Mouse (Mus musculus) spleen, adult 2 months (tissue): ENCODE results near the gene Pkd1l3. TPM values are rescaled to one million over a fixed set of nuclear protein-coding genes. Genes with fewer than 3 reads are reported as not detected.

ENCODE experiments used
- DNase-seq, 2 experiments: peaks; one replicate each; pipeline versions ENCODE4 v3.0.0 to v3.0.0-alpha.2; 2012 to 2021; ENCODE audit warnings: low spot score in 2 of 2, low read depth in 1 of 2
- H3K27ac ChIP-seq: fragments of 200-500 bp; 2 replicates; pipeline ENCODE4 v1.5.1; 2012; ENCODE audit warnings: low read length, inconsistent platforms; ENCODE audit not compliant: insufficient read depth
- H3K27me3 ChIP-seq: fragments of 200-500 bp; 2 replicates; pipeline ENCODE4 v1.6.1; 2012; ENCODE audit warnings: mild to moderate bottlenecking, moderate library complexity, low read length, inconsistent platforms; ENCODE audit not compliant: control insufficient read depth, insufficient read depth
- H3K36me3 ChIP-seq: fragments of 200-500 bp; 2 replicates; pipeline ENCODE4 v1.6.1; 2012; ENCODE audit warnings: mild to moderate bottlenecking, low read length, inconsistent platforms; ENCODE audit not compliant: control insufficient read depth, insufficient read depth
- H3K4me1 ChIP-seq: fragments of 200-500 bp; 2 replicates; pipeline ENCODE4 v1.6.1; 2011; ENCODE audit warnings: inconsistent platforms; ENCODE audit not compliant: control insufficient read depth, insufficient read depth, insufficient read length
- H3K4me3 ChIP-seq: fragments of 200-500 bp; 2 replicates; pipeline ENCODE4 v1.5.1; 2011; ENCODE audit warnings: mild to moderate bottlenecking, inconsistent platforms; ENCODE audit not compliant: insufficient read depth, insufficient read length; ENCODE audit errors: extremely low read depth
- CTCF ChIP-seq: fragments of 200-500 bp; IDR thresholded peaks from 2 replicates; pipeline ENCODE4 v1.5.1; 2011; ENCODE audit warnings: mild to moderate bottlenecking, inconsistent platforms; ENCODE audit not compliant: insufficient read depth, insufficient read length, insufficient replicate concordance; ENCODE audit errors: extremely low read depth
- POLR2A ChIP-seq: fragments of 200-500 bp; IDR thresholded peaks from 2 replicates; pipeline ENCODE4 v1.6.1; 2011; ENCODE audit warnings: low read depth, low read length, inconsistent platforms
- WGBS: fragments of 180-500 bp; shearing (Covaris S2); methylation state at CpG from one replicate; pipeline ENCODE4 v1.1.7; 2018; 5-methylcytosine and 5-hydroxymethylcytosine counted together
- polyA plus RNA-seq: library from polyadenylated mRNA; depleted of rRNA; stranded (reverse); fragments of >200 nt; gene quantifications from 2 replicates; pipeline ENCODE4 v1.2.3, GENCODE M21; 2012

The Pkd1l3 gene
- polyA plus RNA-seq, 1 experiment, result 0.91 TPM

DNA sequence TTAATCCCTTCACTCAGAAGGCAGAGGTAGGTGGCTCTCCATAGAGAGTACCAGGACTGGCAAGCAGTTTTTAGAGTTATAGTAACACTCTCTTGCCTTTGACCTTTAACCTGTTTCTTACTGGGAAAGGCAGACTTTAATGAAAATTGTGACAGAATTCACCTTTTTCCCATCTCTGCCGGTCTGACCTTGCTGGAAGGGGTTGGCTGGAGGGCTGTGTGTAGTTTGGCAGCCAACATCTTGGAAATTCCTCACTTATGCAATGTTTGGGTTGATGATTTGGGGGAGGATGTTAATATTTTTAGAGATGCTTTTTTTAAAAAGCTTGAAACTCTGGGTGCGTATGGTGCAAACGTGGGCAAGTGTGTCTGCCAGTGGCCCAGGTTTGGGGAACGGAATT is 30.0 kb upstream of the Pkd1l3 start:
- TF ChIP-seq POLR2A, result no peak
- TF ChIP-seq CTCF, result no peak
- no peaks in the 10 kb centered on the region for H3K36me3 ChIP-seq
- H3K4me3 ChIP-seq, result no peak overlapping the region
- no peak for DNase-seq
- no peak overlapping the region for H3K27ac ChIP-seq
- WGBS, result 81% methylated on average over 4 of the region's 4 CpGs
- no peaks in the 10 kb centered on the region for H3K4me1 ChIP-seq
- no peaks in the 10 kb centered on the region for H3K27me3 ChIP-seq

DNA sequence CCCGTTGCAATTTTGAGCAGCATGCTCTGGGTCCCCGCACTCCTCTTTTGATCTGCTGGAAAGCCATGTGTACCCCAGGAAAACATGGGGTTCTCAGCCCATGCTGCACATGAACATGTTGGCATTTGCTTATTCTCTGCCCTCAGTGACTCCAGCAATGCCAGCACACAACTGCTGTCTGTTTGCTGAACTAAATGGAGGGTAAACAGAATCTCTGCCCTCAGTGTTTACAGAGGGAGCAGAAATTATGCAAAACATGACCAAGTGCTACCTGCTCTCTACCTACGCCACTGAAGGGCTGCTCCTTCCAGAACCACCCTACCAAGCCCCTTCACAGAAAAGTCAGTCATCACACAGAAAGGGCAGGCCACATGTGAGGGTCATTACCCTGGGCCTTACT is 29.5 kb upstream of the Pkd1l3 start:
- TF ChIP-seq CTCF, result no peak
- no peak for TF ChIP-seq POLR2A
- Histone ChIP-seq H3K27me3 (no peaks in the 10 kb centered on the region), H3K27ac (no peak overlapping the region)

DNA sequence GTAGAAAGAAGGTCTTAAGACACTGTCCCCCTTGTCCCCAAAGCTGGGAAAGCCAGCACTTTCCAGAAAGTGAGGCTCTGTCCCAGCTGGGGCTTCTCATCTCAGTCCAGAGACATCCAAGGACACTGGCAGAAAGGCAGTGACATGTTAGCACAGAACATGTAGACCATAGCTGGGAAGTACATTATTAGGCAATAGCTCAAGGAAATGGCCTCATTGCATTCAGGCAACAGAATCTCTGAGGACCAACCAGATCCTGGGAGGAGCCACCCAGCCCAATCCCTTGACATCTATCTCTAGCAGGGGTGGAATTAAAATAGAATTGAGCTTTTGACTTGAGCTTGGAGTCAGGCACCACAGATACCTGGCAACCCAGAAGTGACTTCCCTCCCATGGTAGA is 28.7 kb upstream of the Pkd1l3 start:
- no peak for DNase-seq
- H3K27ac ChIP-seq, result no peak overlapping the region
- no peak overlapping the region for H3K4me3 ChIP-seq
- H3K36me3 ChIP-seq, result no peaks in the 10 kb centered on the region
- no peak for TF ChIP-seq CTCF
- no peak for TF ChIP-seq POLR2A
- H3K27me3 ChIP-seq, result no peaks in the 10 kb centered on the region
- H3K4me1 ChIP-seq, result no peaks in the 10 kb centered on the region

More for the DNA sequence above, 29.5 kb upstream of the Pkd1l3 start:
- 95% methylated on average over 3 of the region's 3 CpGs for WGBS
- H3K36me3 ChIP-seq, result no peaks in the 10 kb centered on the region
- no peaks in the 10 kb centered on the region for H3K4me1 ChIP-seq
- no peak for DNase-seq
- no peak overlapping the region for H3K4me3 ChIP-seq

DNA sequence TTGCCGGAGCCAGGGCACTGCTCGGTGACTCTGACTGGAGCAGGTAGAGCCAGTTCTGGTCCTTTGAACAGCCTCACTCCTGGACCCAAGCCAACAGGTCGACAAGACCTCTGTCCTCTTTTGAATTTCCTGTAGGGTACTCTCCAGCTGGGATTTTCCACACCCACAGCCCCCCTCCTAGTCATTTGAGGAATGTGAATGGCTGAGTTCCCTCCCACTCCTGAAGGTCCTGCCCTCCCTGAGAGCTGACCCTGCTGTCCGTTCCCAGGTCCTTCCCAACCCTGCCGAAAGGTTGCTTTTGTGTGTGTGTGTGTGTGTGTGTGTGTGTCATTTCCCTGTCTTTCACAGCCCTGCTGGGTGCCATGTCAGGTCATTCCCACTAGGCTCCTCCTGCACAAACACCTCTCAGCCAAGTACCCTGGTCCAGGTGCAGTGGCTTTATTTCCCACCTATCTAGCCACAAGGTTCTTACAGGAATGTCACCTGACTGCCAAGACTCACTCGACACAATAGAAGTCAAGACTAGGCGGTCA is 27.3 kb upstream of the Pkd1l3 start:
- H3K27me3 ChIP-seq, result no peaks in the 10 kb centered on the region
- no peaks in the 10 kb centered on the region for H3K36me3 ChIP-seq
- H3K4me1 ChIP-seq, result no peaks in the 10 kb centered on the region
- H3K4me3 ChIP-seq, result no peak overlapping the region
- no peak for TF ChIP-seq POLR2A
- no peak overlapping the region for H3K27ac ChIP-seq
- DNase-seq, result no peak
- 71% methylated on average over 7 of the region's 7 CpGs for WGBS

DNA sequence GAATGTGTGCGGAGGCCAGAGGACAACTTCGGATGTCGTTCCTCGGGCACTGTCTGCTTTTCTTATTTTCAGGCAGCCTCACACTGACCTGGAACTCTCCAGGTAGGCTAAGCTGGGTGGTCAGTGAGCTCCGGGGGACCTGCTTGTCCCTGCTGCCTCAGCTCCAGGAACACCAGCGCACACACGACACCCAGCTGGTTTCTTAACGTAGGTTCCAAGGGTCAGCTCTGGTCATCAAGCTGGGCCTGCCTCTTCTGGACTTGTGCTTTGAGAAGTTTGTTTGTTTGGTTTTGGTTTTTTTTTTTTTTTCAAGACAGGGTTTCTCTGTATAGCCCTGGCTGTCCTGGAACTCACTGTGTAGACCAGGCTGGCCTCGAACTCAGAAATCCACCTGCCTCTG is 23.4 kb upstream of the Pkd1l3 start:
- WGBS, result 96% methylated on average over 9 of the region's 9 CpGs
- no peak overlapping the region for H3K27ac ChIP-seq
- TF ChIP-seq CTCF (no peak), POLR2A (no peak)
- H3K4me3 ChIP-seq, result no peak overlapping the region
- H3K36me3 ChIP-seq, result peaks cover 7% of the 10 kb centered on the region
- no peak for DNase-seq
- H3K4me1 ChIP-seq, result no peaks in the 10 kb centered on the region
- H3K27me3 ChIP-seq, result no peaks in the 10 kb centered on the region

DNA sequence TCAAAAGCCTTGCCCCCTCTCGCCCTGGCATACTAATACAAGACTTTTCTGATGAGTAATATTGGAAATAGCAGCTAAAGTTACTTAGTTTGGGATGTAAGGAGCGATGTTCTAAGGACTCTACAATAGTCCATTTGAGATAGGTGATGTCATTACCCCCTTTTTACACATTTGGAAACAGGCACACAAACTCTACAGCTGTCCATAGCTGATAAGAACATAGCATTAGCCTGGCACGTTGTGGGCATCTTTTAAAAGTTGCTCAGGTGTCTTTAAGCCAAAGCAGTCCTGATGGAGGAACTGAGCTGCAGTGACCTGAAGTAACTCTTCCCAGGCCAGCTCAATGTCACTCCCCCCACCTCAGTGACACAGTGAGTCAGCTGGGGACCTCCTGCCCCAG is 22.9 kb upstream of the Pkd1l3 start:
- Histone ChIP-seq H3K27me3 (no peaks in the 10 kb centered on the region), H3K4me1 (no peaks in the 10 kb centered on the region), H3K36me3 (peaks cover 7% of the 10 kb centered on the region), H3K4me3 (no peak overlapping the region), H3K27ac (no peak overlapping the region)
- no peak for DNase-seq
- TF ChIP-seq POLR2A, result no peak
- TF ChIP-seq CTCF, result no peak
- 84% methylated on average over 3 of the region's 3 CpGs for WGBS

DNA sequence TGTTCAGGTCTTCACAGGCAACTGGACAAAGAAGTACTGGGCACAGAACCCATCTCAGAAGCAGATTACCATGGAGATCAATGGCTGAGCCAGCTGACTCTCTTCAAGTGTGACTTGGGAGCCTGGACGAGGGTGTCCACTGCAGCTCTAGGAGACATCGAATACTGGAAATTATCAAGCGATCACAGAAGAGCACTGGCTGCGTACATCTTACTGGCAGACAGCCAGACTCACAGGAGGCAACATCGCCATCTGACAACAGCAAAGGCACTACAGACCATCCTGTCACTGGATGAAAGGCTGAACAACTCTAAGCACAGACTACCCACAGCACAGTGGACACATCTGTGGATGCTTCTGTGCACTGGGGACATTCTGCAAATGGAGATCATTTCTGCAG is 22.2 kb upstream of the Pkd1l3 start:
- Histone ChIP-seq H3K4me1 (no peaks in the 10 kb centered on the region), H3K27me3 (no peaks in the 10 kb centered on the region), H3K4me3 (no peak overlapping the region), H3K27ac (no peak overlapping the region; the same call in 1 of the 2 replicates), H3K36me3 (peaks cover 9% of the 10 kb centered on the region)
- TF ChIP-seq POLR2A, result no peak
- TF ChIP-seq CTCF, result no peak
- DNase-seq, result no peak
- WGBS, result 74% methylated on average over 5 of the region's 5 CpGs
